Comparison of ENCODE assay signal across 16 mouse cellular contexts in the genomic region with DNA sequence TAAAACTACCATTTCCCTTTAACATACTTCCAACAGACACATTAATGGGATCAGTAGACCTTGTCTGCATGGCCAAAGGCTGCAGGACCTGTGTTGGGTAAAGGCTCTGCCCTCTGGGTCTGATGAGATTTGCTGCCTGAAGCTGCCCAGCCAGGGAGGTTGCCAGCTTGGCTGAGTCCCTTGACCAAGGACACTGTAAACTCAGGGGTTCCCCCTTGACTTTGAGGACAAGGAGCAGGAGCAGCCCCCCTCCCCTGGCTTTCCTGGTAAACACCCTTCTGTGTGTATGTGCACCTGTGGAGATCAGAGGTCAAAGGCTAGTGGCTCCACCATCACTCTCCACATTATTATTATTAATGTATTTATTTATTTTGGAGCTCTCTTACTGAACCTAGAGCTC. TPM values are rescaled to one million over a fixed set of nuclear protein-coding genes. Genes with fewer than 3 reads are reported as not detected.
DNase-seq lines count a peak whose midpoint lies in the region; ATAC-seq and TF ChIP-seq lines count a peak whose summit lies in the region.
"Had no signal": no experiment of that assay in that cellular context is flagged by ENCODE, and none has a peak within 500 bp of the region (broad histone marks: within the 10 kb centered on the region; RNA-seq: fewer than 3 reads in every experiment).

No protein-coding gene starts in this region.

- H3K27ac ChIP-seq in hindbrain, embryonic 10.5 days = peak overlapping the region; percentile 79
- no peak overlapping the region for H3K27ac ChIP-seq in hindbrain, embryonic 11.5 days (ENCODE audit: low read depth, low read length)
- peak overlapping the region; percentile 77 for H3K27ac ChIP-seq in spleen, adult 2 months (ENCODE audit: insufficient read depth, low read length)
- H3K27ac ChIP-seq: embryonic facial prominence, embryonic 13.5 days had no signal

- no peak overlapping the region for H3K9ac ChIP-seq in hindbrain, embryonic 11.5 days (ENCODE audit: low read depth, low read length)
- H3K9ac ChIP-seq: embryonic facial prominence, embryonic 13.5 days had no signal

- peak; percentile 49 to 57 for DNase-seq in cerebellum, postnatal 10 days
- no peak for DNase-seq in cerebellum, adult 9-11 months
- no peak for DNase-seq in hindbrain, embryonic 10.5 days (ENCODE audit: low spot score)
- DNase-seq in hindbrain, embryonic 11.5 days (ENCODE audit: low spot score) = no peak
- DNase-seq in spleen, adult 2 months (ENCODE audit: low read depth in 1 of 2, low spot score in 2 of 2) = no peak
- DNase-seq in spleen, adult 12 weeks (ENCODE audit: low spot score) = no peak
- DNase-seq in B cell, adult 2 months = no peak
- DNase-seq in frontal cortex, postnatal 10 days (ENCODE audit: low spot score in 2 of 2) = no peak
- DNase-seq: gastrocnemius, postnatal 36 days; left cerebral cortex, postnatal 4 days; lung, postnatal 14 days; thymus, postnatal 14 days had no signal

- no peak for ATAC-seq in hindbrain, embryonic 11.5 days (ENCODE audit: low FRiP score)
- ATAC-seq: forebrain, embryonic 14.5 days; hindbrain, embryonic 16.5 days; midbrain, embryonic 16.5 days had no signal

- no peak overlapping the region for H3K4me2 ChIP-seq in hindbrain, embryonic 11.5 days (replicated peaks; ENCODE audit: low read depth, low read length)
- H3K4me2 ChIP-seq: embryonic facial prominence, embryonic 13.5 days had no signal

- 0 out of 2 replicates have a peak, but pooled peaks cover 4% of the 10 kb centered on the region for H3K9me3 ChIP-seq in hindbrain, embryonic 10.5 days
- no peaks in the 10 kb centered on the region for H3K9me3 ChIP-seq in hindbrain, embryonic 11.5 days (ENCODE audit: control insufficient read depth, low read length)
- H3K9me3 ChIP-seq: embryonic facial prominence, embryonic 13.5 days had no signal

- no peaks in the 10 kb centered on the region for H3K27me3 ChIP-seq in hindbrain, embryonic 10.5 days (ENCODE audit: insufficient read depth, poor library complexity, severe bottlenecking)
- H3K27me3 ChIP-seq in hindbrain, embryonic 11.5 days (ENCODE audit: control insufficient read depth, insufficient read depth, low read length) = no peaks in the 10 kb centered on the region
- no peaks in the 10 kb centered on the region for H3K27me3 ChIP-seq in spleen, adult 2 months (ENCODE audit: control insufficient read depth, insufficient read depth, low read length)
- H3K27me3 ChIP-seq: embryonic facial prominence, embryonic 13.5 days had no signal

- no peak for TF ChIP-seq CTCF in spleen, adult 2 months (IDR thresholded peaks at IDR 0.05; ENCODE audit: extremely low read depth, insufficient read depth, insufficient read length, insufficient replicate concordance)

- peaks cover 42% of the 10 kb centered on the region for H3K4me1 ChIP-seq in hindbrain, embryonic 10.5 days (replicated peaks)
- H3K4me1 ChIP-seq in hindbrain, embryonic 11.5 days (replicated peaks; ENCODE audit: control insufficient read depth, insufficient read depth, low read length) = peaks cover 7% of the 10 kb centered on the region
- peaks cover 63% of the 10 kb centered on the region; the same call in 1 of the 2 replicates for H3K4me1 ChIP-seq in spleen, adult 2 months (ENCODE audit: control insufficient read depth, insufficient read depth, insufficient read length)

- no peak for TF ChIP-seq POLR2A in spleen, adult 2 months (IDR thresholded peaks at IDR 0.05; ENCODE audit: low read depth, low read length)

- H3K36me3 ChIP-seq in hindbrain, embryonic 10.5 days = peaks cover 34% of the 10 kb centered on the region
- H3K36me3 ChIP-seq in hindbrain, embryonic 11.5 days (ENCODE audit: control insufficient read depth, insufficient read depth, low read length) = 0 out of 2 replicates have a peak, but pooled peaks cover 3% of the 10 kb centered on the region
- H3K36me3 ChIP-seq in spleen, adult 2 months (ENCODE audit: control insufficient read depth, insufficient read depth, low read length) = peaks cover 8% of the 10 kb centered on the region; the same call in 1 of the 2 replicates

- H3K4me3 ChIP-seq in hindbrain, embryonic 10.5 days = no peak overlapping the region
- H3K4me3 ChIP-seq in hindbrain, embryonic 11.5 days (ENCODE audit: low read depth, low read length) = no peak overlapping the region
- H3K4me3 ChIP-seq in spleen, adult 2 months (ENCODE audit: extremely low read depth, insufficient read depth, insufficient read length) = no peak overlapping the region
- H3K4me3 ChIP-seq: embryonic facial prominence, embryonic 13.5 days had no signal

RNA-seq across cellular contexts. Expression of a gene that starts 55.3 kb away (rescaled TPM):
- 14.7 and 16.0 TPM in 2 replicates for polyA plus RNA-seq in hindbrain, embryonic 10.5 days (2016; fragmentation: Nextera tagmentation; extraction: Ambion mirVana)
- 13.7 and 14.4 TPM in 2 replicates for polyA plus RNA-seq in hindbrain, embryonic 11.5 days (2014; fragmentation: Nextera tagmentation; extraction: Ambion mirVana)
- 78.7 and 92.4 TPM in 2 replicates for polyA plus RNA-seq in spleen, adult 2 months (2012; rRNA removed)

Comparison
In these comparisons a context has a peak if more than half of its experiments do, and no peak if none do; other contexts are left out.
1. DNase-seq: peak in cerebellum, postnatal 10 days (2 of 2); none in cerebellum, adult 9-11 months (single experiment), hindbrain, embryonic 10.5 days (single experiment), hindbrain, embryonic 11.5 days (single experiment), spleen, adult 2 months (0 of 2), spleen, adult 12 weeks (single experiment), B cell, adult 2 months (0 of 2) and frontal cortex, postnatal 10 days (0 of 2).